ENCODE assay signal across 13 mouse cellular contexts in the genomic region with DNA sequence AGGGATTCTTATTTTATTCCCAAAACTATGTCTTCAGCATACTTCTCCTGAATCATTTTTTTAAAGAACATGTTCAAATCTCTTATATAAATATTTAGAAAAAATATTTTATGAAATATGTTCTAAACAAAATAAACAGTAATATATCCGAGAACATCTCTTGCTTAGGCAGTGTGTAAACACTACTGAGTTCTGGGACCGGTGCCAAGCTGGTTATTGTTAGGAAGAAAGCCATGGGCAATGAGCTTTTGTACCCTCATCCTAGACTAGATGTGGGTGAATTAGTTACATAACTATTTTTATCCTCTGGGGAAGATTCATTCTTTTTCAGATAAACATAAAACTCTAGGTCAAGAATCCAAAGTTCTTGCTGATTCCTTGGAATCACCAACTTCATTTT.
DNase-seq lines count a peak whose midpoint lies in the region; ATAC-seq and TF ChIP-seq lines count a peak whose summit lies in the region.
"Had no signal": no experiment of that assay in that cellular context is flagged by ENCODE, and none has a peak within 500 bp of the region (broad histone marks: within the 10 kb centered on the region; RNA-seq: fewer than 3 reads in every experiment).

No protein-coding gene starts in this region.

- no peak for TF ChIP-seq CTCF in forebrain, postnatal 0 days (IDR thresholded peaks at IDR 0.05; ENCODE audit: low read depth)
- TF ChIP-seq CTCF in midbrain, postnatal 0 days (IDR thresholded peaks at IDR 0.05) = no peak

- WGBS in forebrain, postnatal 0 days = 58% methylated on average over 2 of the region's 2 CpGs
- 78% methylated on average over 2 of the region's 2 CpGs for WGBS in forebrain, embryonic 13.5 days
- WGBS in midbrain, postnatal 0 days = 70% methylated on average over 2 of the region's 2 CpGs
- WGBS in midbrain, embryonic 11.5 days = 93% methylated on average over 2 of the region's 2 CpGs

- no peak overlapping the region for H3K4me2 ChIP-seq in forebrain, postnatal 0 days (ENCODE audit: low read depth)
- no peak overlapping the region for H3K4me2 ChIP-seq in forebrain, embryonic 13.5 days
- H3K4me2 ChIP-seq in midbrain, postnatal 0 days (ENCODE audit: low read depth, low read length, poor library complexity, severe bottlenecking) = no peak overlapping the region
- no peak overlapping the region for H3K4me2 ChIP-seq in midbrain, embryonic 11.5 days
- H3K4me2 ChIP-seq: hindbrain, embryonic 15.5 days; liver, embryonic 11.5 days had no signal

- H3K9me3 ChIP-seq in forebrain, postnatal 0 days (ENCODE audit: low read length) = no peaks in the 10 kb centered on the region
- H3K9me3 ChIP-seq in forebrain, embryonic 13.5 days (replicated peaks) = no peaks in the 10 kb centered on the region
- no peaks in the 10 kb centered on the region for H3K9me3 ChIP-seq in midbrain, postnatal 0 days (ENCODE audit: low read length)
- H3K9me3 ChIP-seq in midbrain, embryonic 11.5 days (ENCODE audit: control insufficient read depth, low read length) = no peaks in the 10 kb centered on the region
- H3K9me3 ChIP-seq: hindbrain, embryonic 15.5 days had no signal

- no peaks in the 10 kb centered on the region for H3K4me1 ChIP-seq in forebrain, postnatal 0 days (ENCODE audit: insufficient read depth)
- H3K4me1 ChIP-seq in forebrain, embryonic 13.5 days = no peaks in the 10 kb centered on the region
- H3K4me1 ChIP-seq in midbrain, postnatal 0 days (ENCODE audit: insufficient read depth, low read length) = no peaks in the 10 kb centered on the region
- no peaks in the 10 kb centered on the region for H3K4me1 ChIP-seq in midbrain, embryonic 11.5 days (ENCODE audit: control insufficient read depth, insufficient read depth, low read length)
- H3K4me1 ChIP-seq: hindbrain, embryonic 15.5 days had no signal

- H3K4me3 ChIP-seq in forebrain, postnatal 0 days (ENCODE audit: low read depth, low read length) = no peak overlapping the region
- H3K4me3 ChIP-seq in forebrain, embryonic 13.5 days = no peak overlapping the region
- no peak overlapping the region for H3K4me3 ChIP-seq in midbrain, postnatal 0 days (ENCODE audit: low read depth, low read length)
- H3K4me3 ChIP-seq in midbrain, embryonic 11.5 days (ENCODE audit: low read depth, low read length) = no peak overlapping the region
- H3K4me3 ChIP-seq: hindbrain, embryonic 15.5 days had no signal

- no peaks in the 10 kb centered on the region for H3K27me3 ChIP-seq in forebrain, postnatal 0 days (ENCODE audit: insufficient read depth, low read length)
- no peaks in the 10 kb centered on the region for H3K27me3 ChIP-seq in forebrain, embryonic 13.5 days
- no peaks in the 10 kb centered on the region for H3K27me3 ChIP-seq in midbrain, postnatal 0 days (ENCODE audit: insufficient read depth, low read length)
- no peaks in the 10 kb centered on the region for H3K27me3 ChIP-seq in midbrain, embryonic 11.5 days (ENCODE audit: control insufficient read depth, insufficient read depth, low read length)
- H3K27me3 ChIP-seq: hindbrain, embryonic 15.5 days had no signal

- H3K9ac ChIP-seq in forebrain, postnatal 0 days = no peak overlapping the region
- H3K9ac ChIP-seq in forebrain, embryonic 13.5 days = no peak overlapping the region
- no peak overlapping the region for H3K9ac ChIP-seq in midbrain, postnatal 0 days (replicated peaks; ENCODE audit: low read length, poor library complexity, severe bottlenecking)
- no peak overlapping the region for H3K9ac ChIP-seq in midbrain, embryonic 11.5 days (ENCODE audit: low read length)
- H3K9ac ChIP-seq: hindbrain, embryonic 15.5 days had no signal

- ATAC-seq in forebrain, postnatal 0 days = no peak
- no peak for ATAC-seq in forebrain, embryonic 13.5 days
- no peak for ATAC-seq in midbrain, postnatal 0 days (ENCODE audit: low FRiP score)
- no peak for ATAC-seq in midbrain, embryonic 11.5 days (ENCODE audit: low FRiP score)

- H3K36me3 ChIP-seq in forebrain, postnatal 0 days (ENCODE audit: insufficient read depth) = no peaks in the 10 kb centered on the region
- no peaks in the 10 kb centered on the region for H3K36me3 ChIP-seq in forebrain, embryonic 13.5 days (ENCODE audit: poor library complexity, severe bottlenecking)
- no peaks in the 10 kb centered on the region for H3K36me3 ChIP-seq in midbrain, postnatal 0 days (ENCODE audit: insufficient read depth, low read length)
- no peaks in the 10 kb centered on the region for H3K36me3 ChIP-seq in midbrain, embryonic 11.5 days (ENCODE audit: control insufficient read depth, insufficient read depth, low read length)
- H3K36me3 ChIP-seq: G1E; hindbrain, embryonic 15.5 days had no signal

- DNase-seq in forebrain, postnatal 0 days = peak; percentile 1
- peak; percentile 28 for DNase-seq in midbrain, postnatal 0 days (ENCODE audit: low spot score)
- DNase-seq in midbrain, embryonic 11.5 days (ENCODE audit: low spot score, missing footprints) = no peak
- DNase-seq in layer of hippocampus, postnatal 36 days = peak; percentile 2 to 10
- DNase-seq in telencephalon, adult 2 months (ENCODE audit: low read depth, low spot score) = peak; percentile 10
- DNase-seq in kidney, adult 18-20 months = no peak
- DNase-seq: heart, adult 11 months; kidney, adult 8-10 months; spleen, adult 18-20 months had no signal

- no peak overlapping the region for H3K27ac ChIP-seq in forebrain, postnatal 0 days (ENCODE audit: low read depth, low read length)
- no peak overlapping the region for H3K27ac ChIP-seq in forebrain, embryonic 13.5 days
- no peak overlapping the region for H3K27ac ChIP-seq in midbrain, postnatal 0 days (ENCODE audit: low read depth, low read length)
- H3K27ac ChIP-seq in midbrain, embryonic 11.5 days (ENCODE audit: low read depth, low read length) = no peak overlapping the region
- H3K27ac ChIP-seq: hindbrain, embryonic 15.5 days had no signal

Comparison
In these comparisons a context has a peak if more than half of its experiments do, and no peak if none do; other contexts are left out.
1. DNase-seq: peak in forebrain, postnatal 0 days (single experiment), midbrain, postnatal 0 days (single experiment), layer of hippocampus, postnatal 36 days (2 of 2) and telencephalon, adult 2 months (single experiment); none in midbrain, embryonic 11.5 days (single experiment) and kidney, adult 18-20 months (single experiment).